Mouse (Mus musculus) midbrain, embryonic 11.5 days (tissue): ENCODE measurements around the gene Atp6v0c. TPM values are rescaled to one million over a fixed set of nuclear protein-coding genes. Genes with fewer than 3 reads are reported as not detected.
A peak's percentile ranks its signal among the peaks of the same experiment; 100 is the strongest.

Source experiments
- ATAC-seq: fragments of 200-750 bp; cut with Nextera tagmentation; 2 replicates; pipeline ENCODE4 v1.8.0; 2017; ENCODE audit warnings: moderate TSS enrichment, moderate library complexity; ENCODE audit not compliant: low FRiP score
- DNase-seq: peaks from one replicate; pipeline ENCODE4 v3.0.0; 2015; ENCODE audit warnings: low spot score; ENCODE audit errors: missing footprints
- H3K27ac ChIP-seq: fragments of 300-500 bp; sonication (generic); 2 replicates; pipeline ENCODE4 v1.5.1; 2014; ENCODE audit warnings: low read depth, low read length
- H3K27me3 ChIP-seq: fragments of 300-500 bp; sonication (generic); 2 replicates; pipeline ENCODE4 v1.6.1; 2014; ENCODE audit warnings: mild to moderate bottlenecking, low read length, moderate library complexity, mixed read lengths; ENCODE audit not compliant: control insufficient read depth, insufficient read depth
- H3K36me3 ChIP-seq: fragments of 300-500 bp; sonication (generic); 2 replicates; pipeline ENCODE4 v1.6.1; 2014; ENCODE audit warnings: mild to moderate bottlenecking, low read length, moderate library complexity, mixed read lengths; ENCODE audit not compliant: control insufficient read depth, insufficient read depth
- H3K4me1 ChIP-seq: fragments of 300-500 bp; sonication (generic); 2 replicates; pipeline ENCODE4 v1.6.1; 2014; ENCODE audit warnings: low read length; ENCODE audit not compliant: control insufficient read depth, insufficient read depth
- H3K4me2 ChIP-seq: fragments of 300-500 bp; sonication (generic); 2 replicates; pipeline ENCODE4 v1.6.1; 2014; ENCODE audit warnings: mild to moderate bottlenecking, moderate library complexity
- H3K4me3 ChIP-seq: fragments of 300-500 bp; sonication (generic); 2 replicates; pipeline ENCODE4 v1.5.1; 2014; ENCODE audit warnings: low read depth, low read length
- H3K9ac ChIP-seq: fragments of 300-500 bp; sonication (generic); 2 replicates; pipeline ENCODE4 v1.6.1; 2014; ENCODE audit warnings: low read length
- H3K9me3 ChIP-seq: fragments of 300-500 bp; sonication (generic); 2 replicates; pipeline ENCODE4 v1.6.1; 2016; ENCODE audit warnings: low read length; ENCODE audit not compliant: control insufficient read depth
- WGBS: fragments of 180-500 bp; shearing (Covaris S2); extraction: QIAGEN DNeasy Blood & Tissue Kit; methylation state at CpG from one replicate; pipeline ENCODE4 v1.1.7; 2014; 5-methylcytosine and 5-hydroxymethylcytosine counted together
- polyA plus RNA-seq: library from polyadenylated mRNA; unstranded; fragments of >200 nt; fragmentation: Nextera tagmentation; extraction: Ambion mirVana; gene quantifications from 2 replicates; pipeline ENCODE4 v1.2.1, GENCODE M21; 2014

Gene Atp6v0c
- polyA plus RNA-seq, 1 experiment from 2014 or later = 465 TPM

DNA sequence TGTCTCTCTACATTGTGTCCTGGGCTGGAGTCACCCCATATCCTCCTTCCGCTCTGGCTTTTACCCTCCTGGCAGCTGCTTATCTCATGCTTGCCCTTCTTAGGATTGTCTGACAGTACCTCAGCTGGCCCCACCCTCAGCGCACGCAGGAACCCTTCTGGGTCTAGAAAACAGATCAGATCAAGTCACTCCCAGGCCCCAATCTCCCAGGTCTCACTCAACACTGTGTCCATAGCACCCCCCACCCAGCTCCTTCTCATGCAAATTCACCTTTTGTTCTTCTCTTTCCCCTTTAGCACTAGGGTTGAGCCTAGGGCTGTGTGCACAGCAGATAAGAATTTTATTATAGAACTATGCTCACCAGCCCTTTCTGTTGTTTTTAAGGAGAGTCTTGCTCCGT is 33.6 kb upstream of the Atp6v0c start:
- Histone ChIP-seq H3K4me3 (no peak overlapping the region), H3K27ac (peak overlapping the region; percentile 2)

DNA sequence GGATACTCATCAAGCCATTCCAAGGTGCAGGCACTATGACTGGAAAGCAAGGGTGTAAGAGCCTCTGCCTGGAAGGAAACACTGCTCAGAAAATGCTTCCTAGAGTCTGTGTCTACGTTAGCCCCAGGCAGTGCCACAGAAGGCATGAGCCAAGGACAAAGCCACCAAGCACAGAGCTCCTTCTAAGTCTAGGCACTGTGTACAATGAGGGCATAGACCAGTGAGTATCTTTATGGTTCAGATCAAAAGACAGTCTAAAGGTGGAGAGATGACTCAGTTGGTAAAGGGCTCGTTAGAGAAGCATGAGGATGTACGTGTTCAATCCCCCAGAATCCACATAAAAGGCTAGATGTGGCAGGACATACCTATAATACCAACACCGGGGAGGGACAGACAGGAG is 31.6 kb upstream of the Atp6v0c start:
- DNase-seq (no peak), ATAC-seq (no peak)
- no peak overlapping the region for H3K4me3 ChIP-seq
- H3K4me2 ChIP-seq = no peak overlapping the region
- H3K4me1 ChIP-seq = peaks cover 21% of the 10 kb centered on the region
- no peaks in the 10 kb centered on the region for H3K36me3 ChIP-seq
- no peaks in the 10 kb centered on the region for H3K9me3 ChIP-seq
- H3K27ac ChIP-seq = no peak overlapping the region
- no peak overlapping the region for H3K9ac ChIP-seq
- 83% methylated on average over 4 of the region's 4 CpGs for WGBS
- peaks cover 3% of the 10 kb centered on the region for H3K27me3 ChIP-seq

More for the DNA sequence above, 33.6 kb upstream of the Atp6v0c start:
- H3K9ac ChIP-seq = no peak overlapping the region
- peaks cover 19% of the 10 kb centered on the region for H3K27me3 ChIP-seq
- no peaks in the 10 kb centered on the region for H3K9me3 ChIP-seq
- H3K4me2 ChIP-seq = no peak overlapping the region
- 36% methylated on average over 4 of the region's 4 CpGs for WGBS
- DNase-seq (no peak), ATAC-seq (no peak)
- no peaks in the 10 kb centered on the region for H3K36me3 ChIP-seq
- peaks cover 38% of the 10 kb centered on the region for H3K4me1 ChIP-seq

DNA sequence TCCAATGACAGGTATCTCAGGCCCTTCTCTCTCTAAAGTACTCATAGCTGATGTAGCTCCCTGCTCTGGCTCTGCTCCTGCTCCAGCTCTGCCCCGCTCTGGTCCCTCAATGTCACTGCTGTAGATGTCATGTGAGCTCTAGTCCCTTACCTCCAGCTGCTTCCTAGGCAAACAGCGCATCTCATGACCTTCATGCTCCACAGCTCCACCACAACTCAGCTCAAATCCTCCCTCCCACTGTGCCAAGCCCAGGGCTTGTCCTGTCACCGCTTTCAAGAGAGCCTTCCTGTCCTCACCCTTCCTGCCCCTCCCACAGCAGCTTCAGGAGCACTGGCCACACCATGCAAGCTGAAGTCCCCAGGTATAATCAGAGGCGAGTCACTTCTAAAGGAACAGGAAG is 30.2 kb upstream of the Atp6v0c start:
- no peak overlapping the region for H3K9ac ChIP-seq
- no peak overlapping the region for H3K4me2 ChIP-seq
- no peaks in the 10 kb centered on the region for H3K36me3 ChIP-seq
- DNase-seq (no peak), ATAC-seq (no peak)
- no peak overlapping the region for H3K27ac ChIP-seq
- no peaks in the 10 kb centered on the region for H3K9me3 ChIP-seq
- WGBS = 68% methylated on average over 4 of the region's 4 CpGs
- H3K27me3 ChIP-seq = no peaks in the 10 kb centered on the region
- H3K4me1 ChIP-seq = peaks cover 13% of the 10 kb centered on the region
- no peak overlapping the region for H3K4me3 ChIP-seq

GRCm38 (mm10) chr17:24199252-24199651 is 29.8 kb upstream of the Atp6v0c start:
- Histone ChIP-seq H3K27me3 (no peaks in the 10 kb centered on the region), H3K4me1 (peaks cover 8% of the 10 kb centered on the region; the same call in 1 of the 2 replicates), H3K9ac (no peak overlapping the region), H3K27ac (no peak overlapping the region), H3K4me3 (no peak overlapping the region), H3K36me3 (no peaks in the 10 kb centered on the region), H3K9me3 (no peaks in the 10 kb centered on the region), H3K4me2 (no peak overlapping the region)
- 90% methylated on average over 4 of the region's 4 CpGs for WGBS
- ATAC-seq (no peak), DNase-seq (no peak)

DNA sequence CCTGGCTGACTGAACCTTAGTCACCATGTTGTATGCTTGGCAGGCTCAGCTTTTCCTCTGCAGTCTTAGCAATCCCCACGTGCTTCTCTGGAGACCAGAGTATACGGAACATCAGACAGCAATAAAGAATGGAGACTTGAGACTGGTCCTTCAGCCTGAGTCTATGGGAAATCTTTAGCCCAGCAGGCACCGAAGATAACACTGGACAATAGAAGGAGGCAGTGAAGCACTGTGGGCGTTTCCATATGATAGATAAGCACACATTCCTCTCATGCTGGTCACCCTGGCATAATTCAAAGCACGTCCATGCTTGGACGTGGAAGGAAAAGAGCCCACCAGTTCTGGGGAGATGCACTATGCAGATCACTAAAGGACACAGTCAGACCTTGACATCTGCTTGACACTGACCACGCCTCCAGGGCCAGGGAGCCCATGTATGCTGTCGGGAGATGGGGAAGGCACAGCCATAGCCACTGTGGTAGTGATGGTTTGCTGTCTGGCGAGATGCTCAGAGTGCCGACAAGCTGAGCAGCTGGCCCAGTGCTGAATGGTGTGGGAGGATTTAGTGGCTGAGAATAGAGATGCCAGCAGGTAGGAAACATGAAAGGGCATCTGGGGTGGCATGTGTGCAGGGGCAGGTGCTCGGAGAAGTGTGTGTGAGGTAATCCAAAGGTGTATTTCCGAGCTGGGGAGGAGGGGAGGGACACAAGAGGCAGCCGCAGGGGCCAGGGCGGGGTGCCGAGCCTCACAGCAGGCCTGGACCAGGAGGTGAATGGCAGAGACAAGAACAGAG is 27.7 kb upstream of the Atp6v0c start:
- Histone ChIP-seq H3K36me3 (no peaks in the 10 kb centered on the region), H3K4me1 (no peaks in the 10 kb centered on the region), H3K9me3 (no peaks in the 10 kb centered on the region), H3K27ac (no peak overlapping the region), H3K9ac (no peak overlapping the region), H3K27me3 (no peaks in the 10 kb centered on the region), H3K4me3 (no peak overlapping the region), H3K4me2 (no peak overlapping the region)
- ATAC-seq (no peak), DNase-seq (no peak)
- WGBS = 63% methylated on average over 15 of the region's 15 CpGs

DNA sequence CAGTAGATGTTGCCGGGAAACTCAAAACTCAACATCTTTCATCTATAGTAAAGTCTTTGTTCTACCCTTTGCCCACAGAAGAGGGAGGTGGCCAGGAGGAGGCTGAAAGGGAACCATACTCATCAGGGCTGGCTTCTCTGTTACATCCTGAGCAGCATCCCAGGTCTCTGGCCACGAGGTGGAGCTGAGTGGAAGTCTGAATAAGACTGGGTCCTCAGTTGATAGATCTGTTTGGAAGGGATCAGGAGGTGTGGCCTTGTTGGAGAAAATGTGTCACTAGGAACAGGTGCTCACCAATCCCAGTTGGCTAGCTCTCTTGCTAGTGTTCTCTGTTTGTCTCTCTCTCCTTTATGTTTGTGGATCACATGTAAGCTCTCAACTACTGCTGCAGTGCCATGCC is 25.8 kb upstream of the Atp6v0c start:
- no peaks in the 10 kb centered on the region for H3K27me3 ChIP-seq
- no peaks in the 10 kb centered on the region for H3K36me3 ChIP-seq
- no peaks in the 10 kb centered on the region for H3K9me3 ChIP-seq
- WGBS = 66% methylated on average over 2 of the region's 2 CpGs
- no peak overlapping the region for H3K4me3 ChIP-seq
- no peak overlapping the region for H3K4me2 ChIP-seq
- ATAC-seq = no peak
- no peak for DNase-seq
- H3K9ac ChIP-seq = no peak overlapping the region
- H3K27ac ChIP-seq = no peak overlapping the region
- no peaks in the 10 kb centered on the region for H3K4me1 ChIP-seq

DNA sequence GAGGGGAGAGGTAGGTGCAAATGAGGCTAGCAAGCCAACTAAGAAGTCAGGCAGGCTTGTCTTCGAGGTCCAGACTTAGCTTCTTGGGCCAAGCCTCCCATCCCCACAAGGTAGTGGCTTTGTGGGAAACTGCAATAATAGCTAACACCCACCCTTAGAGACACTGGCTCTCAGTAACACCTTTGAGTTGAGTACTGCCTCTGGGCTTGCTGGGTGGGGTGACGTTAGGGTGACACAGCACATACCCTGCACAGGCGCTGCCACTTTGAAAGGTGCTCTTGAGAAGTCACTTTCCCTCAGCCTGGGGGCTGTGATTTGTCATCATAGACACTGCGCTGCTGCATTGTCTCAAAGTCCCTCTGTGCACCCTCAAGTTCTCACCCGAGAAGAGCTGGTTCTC is 24.3 kb upstream of the Atp6v0c start:
- no peaks in the 10 kb centered on the region for H3K4me1 ChIP-seq
- no peaks in the 10 kb centered on the region for H3K27me3 ChIP-seq
- DNase-seq (no peak), ATAC-seq (no peak)
- no peak overlapping the region for H3K9ac ChIP-seq
- no peaks in the 10 kb centered on the region for H3K36me3 ChIP-seq
- WGBS = 88% methylated on average over 5 of the region's 5 CpGs
- no peak overlapping the region for H3K27ac ChIP-seq
- H3K9me3 ChIP-seq = no peaks in the 10 kb centered on the region
- H3K4me3 ChIP-seq = no peak overlapping the region
- H3K4me2 ChIP-seq = no peak overlapping the region

GRCm38 (mm10) chr17:24193268-24193667 is 23.8 kb upstream of the Atp6v0c start:
- WGBS = 88% methylated on average over 8 of the region's 8 CpGs
- Histone ChIP-seq H3K4me1 (no peaks in the 10 kb centered on the region), H3K27ac (no peak overlapping the region), H3K9me3 (no peaks in the 10 kb centered on the region), H3K36me3 (no peaks in the 10 kb centered on the region), H3K4me3 (no peak overlapping the region), H3K27me3 (no peaks in the 10 kb centered on the region), H3K4me2 (no peak overlapping the region), H3K9ac (no peak overlapping the region)
- ATAC-seq = no peak
- no peak for DNase-seq

- Histone ChIP-seq H3K27ac (no peak overlapping the region), H3K4me2 (no peak overlapping the region), H3K9me3 (no peaks in the 10 kb centered on the region), H3K36me3 (no peaks in the 10 kb centered on the region), H3K4me1 (no peaks in the 10 kb centered on the region), H3K27me3 (no peaks in the 10 kb centered on the region), H3K9ac (no peak overlapping the region), H3K4me3 (no peak overlapping the region)
- ATAC-seq (no peak), DNase-seq (no peak)
- 86% methylated on average over 8 of the region's 8 CpGs for WGBS
Observed at GRCm38 (mm10) chr17:24192848-24193247, 23.3 kb upstream of the Atp6v0c start.
